Mouse (Mus musculus) neural tube, embryonic 12.5 days (tissue): ENCODE measurements at regions not wholly inside any gene's neighbourhood (a gene's known extent, or its start where the extent isn't known, plus 50 kb on each side); places are given as distances from the start of the nearest gene placed in this dataset.

ENCODE experiments used
- ATAC-seq: fragments of 200-750 bp; cut with Nextera tagmentation; 2 replicates; pipeline ENCODE4 v1.8.0; 2017; ENCODE audit warnings: low read depth, mild to moderate bottlenecking, moderate TSS enrichment, moderate library complexity; ENCODE audit not compliant: low FRiP score
- H3K27ac ChIP-seq: fragments of 300-500 bp; sonication (generic); 2 replicates; pipeline ENCODE4 v1.5.1; 2016
- H3K27me3 ChIP-seq: fragments of 300-500 bp; sonication (generic); replicated peaks from 2 replicates; pipeline ENCODE4 v1.6.1; 2016; ENCODE audit warnings: mild to moderate bottlenecking
- H3K36me3 ChIP-seq: fragments of 300-500 bp; sonication (generic); 2 replicates; pipeline ENCODE4 v1.6.1; 2016; ENCODE audit warnings: mild to moderate bottlenecking
- H3K4me1 ChIP-seq: fragments of 300-500 bp; sonication (generic); 2 replicates; pipeline ENCODE4 v1.6.1; 2016
- H3K4me2 ChIP-seq: fragments of 300-500 bp; sonication (generic); replicated peaks from 2 replicates; pipeline ENCODE4 v1.6.1; 2016; ENCODE audit warnings: mild to moderate bottlenecking
- H3K4me3 ChIP-seq: fragments of 300-500 bp; sonication (generic); 2 replicates; pipeline ENCODE4 v1.5.1; 2016
- H3K9ac ChIP-seq: fragments of 300-500 bp; sonication (generic); 2 replicates; pipeline ENCODE4 v1.6.1; 2016; ENCODE audit warnings: mild to moderate bottlenecking
- H3K9me3 ChIP-seq: fragments of 300-500 bp; sonication (generic); 2 replicates; pipeline ENCODE4 v1.6.1; 2016; ENCODE audit warnings: mild to moderate bottlenecking
- WGBS: fragments of 180-500 bp; shearing (Covaris S2); methylation state at CpG from one replicate; pipeline ENCODE4 v1.1.7; 2016; 5-methylcytosine and 5-hydroxymethylcytosine counted together

- H3K4me3 ChIP-seq, result no peak overlapping the region
- no peak overlapping the region for H3K27ac ChIP-seq
- H3K27me3 ChIP-seq, result no peaks in the 10 kb centered on the region
- peaks cover 6% of the 10 kb centered on the region; the same call in 1 of the 2 replicates for H3K36me3 ChIP-seq
- no peak overlapping the region for H3K4me2 ChIP-seq
- no peak overlapping the region for H3K9ac ChIP-seq
- H3K4me1 ChIP-seq, result no peaks in the 10 kb centered on the region
- 90% methylated on average over 2 of the region's 2 CpGs for WGBS
- H3K9me3 ChIP-seq, result no peaks in the 10 kb centered on the region
- no peak for ATAC-seq
Measured at GRCm38 (mm10) chr9:41563376-41563775, 401.9 kb upstream of the Ubash3b start.

- H3K27ac ChIP-seq, result no peak overlapping the region
- H3K4me1 ChIP-seq, result no peaks in the 10 kb centered on the region
- H3K27me3 ChIP-seq, result no peaks in the 10 kb centered on the region
- WGBS, result 98% methylated on average over 3 of the region's 3 CpGs
- H3K9ac ChIP-seq, result no peak overlapping the region
- no peak for ATAC-seq
- peaks cover 6% of the 10 kb centered on the region; the same call in 1 of the 2 replicates for H3K36me3 ChIP-seq
- H3K9me3 ChIP-seq, result no peaks in the 10 kb centered on the region
- H3K4me2 ChIP-seq, result no peak overlapping the region
- H3K4me3 ChIP-seq, result no peak overlapping the region
Measured at GRCm38 (mm10) chr9:41558456-41558855, 397.0 kb upstream of the Ubash3b start.

- Histone ChIP-seq H3K9me3 (no peaks in the 10 kb centered on the region), H3K4me1 (no peaks in the 10 kb centered on the region), H3K4me2 (no peak overlapping the region), H3K36me3 (peaks cover 6% of the 10 kb centered on the region; the same call in 1 of the 2 replicates), H3K9ac (no peak overlapping the region), H3K27ac (no peak overlapping the region), H3K27me3 (no peaks in the 10 kb centered on the region), H3K4me3 (no peak overlapping the region)
- no peak for ATAC-seq
- WGBS, result 94% methylated on average over 4 of the region's 4 CpGs
Measured at GRCm38 (mm10) chr9:41556888-41557287, 395.4 kb upstream of the Ubash3b start.

- no peaks in the 10 kb centered on the region for H3K27me3 ChIP-seq
- H3K9ac ChIP-seq, result no peak overlapping the region
- no peak overlapping the region for H3K27ac ChIP-seq
- 91% methylated on average over 1 of the region's 1 CpGs for WGBS
- H3K36me3 ChIP-seq, result 0 out of 2 replicates have a peak, but pooled peaks cover 3% of the 10 kb centered on the region
- no peaks in the 10 kb centered on the region for H3K9me3 ChIP-seq
- ATAC-seq, result no peak
- H3K4me3 ChIP-seq, result no peak overlapping the region
- no peak overlapping the region for H3K4me2 ChIP-seq
- H3K4me1 ChIP-seq, result 0 out of 2 replicates have a peak, but pooled peaks cover 9% of the 10 kb centered on the region
Measured at GRCm38 (mm10) chr9:41545776-41546175, 384.3 kb upstream of the Ubash3b start.

- no peak overlapping the region for H3K9ac ChIP-seq
- H3K27me3 ChIP-seq, result no peaks in the 10 kb centered on the region
- H3K9me3 ChIP-seq, result no peaks in the 10 kb centered on the region
- no peak overlapping the region for H3K4me2 ChIP-seq
- 89% methylated on average over 5 of the region's 5 CpGs for WGBS
- ATAC-seq, result no peak
- 0 out of 2 replicates have a peak, but pooled peaks cover 9% of the 10 kb centered on the region for H3K4me1 ChIP-seq
- no peak overlapping the region for H3K4me3 ChIP-seq
- no peak overlapping the region for H3K27ac ChIP-seq
- peaks cover 3% of the 10 kb centered on the region; the same call in 1 of the 2 replicates for H3K36me3 ChIP-seq
Measured at GRCm38 (mm10) chr9:41542511-41542910, 381.0 kb upstream of the Ubash3b start.

GRCm38 (mm10) chr9:41541327-41541726 is 379.8 kb upstream of the Ubash3b start:
- H3K9me3 ChIP-seq, result no peaks in the 10 kb centered on the region
- no peak overlapping the region for H3K9ac ChIP-seq
- H3K27me3 ChIP-seq, result no peaks in the 10 kb centered on the region
- H3K4me3 ChIP-seq, result no peak overlapping the region
- 0 out of 2 replicates have a peak, but pooled peaks cover 9% of the 10 kb centered on the region for H3K4me1 ChIP-seq
- 0 out of 2 replicates have a peak overlapping the region, but pooled peaks have one; percentile 38 for H3K27ac ChIP-seq
- H3K4me2 ChIP-seq, result no peak overlapping the region
- ATAC-seq, result no peak
- H3K36me3 ChIP-seq, result peaks cover 7% of the 10 kb centered on the region; the same call in 1 of the 2 replicates
- WGBS, result 51% methylated on average over 6 of the region's 6 CpGs

- WGBS, result 74% methylated on average over 3 of the region's 3 CpGs
- no peak overlapping the region for H3K4me2 ChIP-seq
- peaks cover 13% of the 10 kb centered on the region; the same call in 1 of the 2 replicates for H3K36me3 ChIP-seq
- H3K27ac ChIP-seq, result no peak overlapping the region
- H3K9ac ChIP-seq, result no peak overlapping the region
- no peak overlapping the region for H3K4me3 ChIP-seq
- no peak for ATAC-seq
- peaks cover 3% of the 10 kb centered on the region; the same call in 1 of the 2 replicates for H3K4me1 ChIP-seq
- H3K27me3 ChIP-seq, result no peaks in the 10 kb centered on the region
- H3K9me3 ChIP-seq, result no peaks in the 10 kb centered on the region
Measured at GRCm38 (mm10) chr9:41532786-41533185, 371.3 kb upstream of the Ubash3b start.

- no peak overlapping the region for H3K4me2 ChIP-seq
- peaks cover 13% of the 10 kb centered on the region; the same call in 1 of the 2 replicates for H3K36me3 ChIP-seq
- H3K4me1 ChIP-seq, result peaks cover 3% of the 10 kb centered on the region; the same call in 1 of the 2 replicates
- no peaks in the 10 kb centered on the region for H3K9me3 ChIP-seq
- H3K4me3 ChIP-seq, result no peak overlapping the region
- 72% methylated on average over 7 of the region's 7 CpGs for WGBS
- H3K27me3 ChIP-seq, result no peaks in the 10 kb centered on the region
- ATAC-seq, result no peak
- no peak overlapping the region for H3K27ac ChIP-seq
- no peak overlapping the region for H3K9ac ChIP-seq
Measured at GRCm38 (mm10) chr9:41532290-41532689, 370.8 kb upstream of the Ubash3b start.

GRCm38 (mm10) chr9:41531596-41531995 is 370.1 kb upstream of the Ubash3b start:
- H3K4me2 ChIP-seq, result no peak overlapping the region
- H3K4me3 ChIP-seq, result no peak overlapping the region
- no peaks in the 10 kb centered on the region for H3K27me3 ChIP-seq
- H3K27ac ChIP-seq, result no peak overlapping the region
- peaks cover 9% of the 10 kb centered on the region; the same call in 1 of the 2 replicates for H3K36me3 ChIP-seq
- 77% methylated on average over 6 of the region's 6 CpGs for WGBS
- no peaks in the 10 kb centered on the region for H3K9me3 ChIP-seq
- ATAC-seq, result no peak
- peaks cover 3% of the 10 kb centered on the region; the same call in 1 of the 2 replicates for H3K4me1 ChIP-seq
- H3K9ac ChIP-seq, result no peak overlapping the region

GRCm38 (mm10) chr9:41526126-41526525 is 364.6 kb upstream of the Ubash3b start:
- Histone ChIP-seq H3K9me3 (no peaks in the 10 kb centered on the region), H3K4me1 (peaks cover 18% of the 10 kb centered on the region; the same call in 1 of the 2 replicates), H3K27me3 (no peaks in the 10 kb centered on the region), H3K4me3 (no peak overlapping the region), H3K9ac (no peak overlapping the region), H3K4me2 (no peak overlapping the region), H3K27ac (no peak overlapping the region), H3K36me3 (peaks cover 18% of the 10 kb centered on the region)
- no peak for ATAC-seq
- whole genome bisulfite sequencing, result 71% methylated on average over 8 of the region's 8 CpGs

- Histone ChIP-seq H3K36me3 (peaks cover 18% of the 10 kb centered on the region), H3K4me1 (peaks cover 18% of the 10 kb centered on the region; the same call in 1 of the 2 replicates), H3K27ac (no peak overlapping the region), H3K9me3 (no peaks in the 10 kb centered on the region), H3K4me3 (no peak overlapping the region), H3K4me2 (no peak overlapping the region), H3K9ac (no peak overlapping the region), H3K27me3 (no peaks in the 10 kb centered on the region)
- no peak for ATAC-seq
- 52% methylated on average over 1 of the region's 1 CpGs for WGBS
Measured at GRCm38 (mm10) chr9:41525534-41525933, 364.0 kb upstream of the Ubash3b start.

GRCm38 (mm10) chr9:41524591-41524990 is 363.1 kb upstream of the Ubash3b start:
- Histone ChIP-seq H3K4me2 (no peak overlapping the region), H3K27me3 (no peaks in the 10 kb centered on the region), H3K4me1 (peaks cover 18% of the 10 kb centered on the region; the same call in 1 of the 2 replicates), H3K36me3 (peaks cover 16% of the 10 kb centered on the region), H3K4me3 (no peak overlapping the region), H3K9me3 (no peaks in the 10 kb centered on the region), H3K27ac (0 out of 2 replicates have a peak overlapping the region, but pooled peaks have one; percentile 0), H3K9ac (no peak overlapping the region)
- WGBS, result 82% methylated on average over 7 of the region's 7 CpGs
- no peak for ATAC-seq

- Histone ChIP-seq H3K27me3 (no peaks in the 10 kb centered on the region), H3K4me3 (no peak overlapping the region), H3K9ac (no peak overlapping the region), H3K27ac (no peak overlapping the region), H3K9me3 (no peaks in the 10 kb centered on the region), H3K4me2 (no peak overlapping the region), H3K4me1 (peaks cover 18% of the 10 kb centered on the region; the same call in 1 of the 2 replicates), H3K36me3 (peaks cover 16% of the 10 kb centered on the region)
- WGBS, result 97% methylated on average over 2 of the region's 2 CpGs
- ATAC-seq, result no peak
Measured at GRCm38 (mm10) chr9:41523969-41524368, 362.5 kb upstream of the Ubash3b start.
